Mouse (Mus musculus) granulocyte monocyte progenitor cell, adult 5-6 weeks (primary cell): ENCODE data around the gene Hapln1. TPM values are rescaled to one million over a fixed set of nuclear protein-coding genes. Genes with fewer than 3 reads are reported as not detected.

ENCODE experiments used
- ATAC-seq: replicated peaks from 2 replicates; pipeline ENCODE4 v1.8.0; 2016; ENCODE audit warnings: mild to moderate bottlenecking, moderate TSS enrichment, inconsistent platforms; ENCODE audit not compliant: poor library complexity, severe bottlenecking
- total RNA-seq, 2 experiments: library from RNA; stranded (forward) in 1 of 2; stranded (reverse) in 1 of 2; fragments of 200-712, 200-1000 nt in 1 of 2; fragments of >200 nt in 1 of 2; fragmentation: Nextera tagmentation in 1 of 2; gene quantifications; 2 replicates each; pipeline ENCODE4 v1.2.3; 2014 to 2017

The Hapln1 gene
- total RNA-seq, 2 experiments from 2014 or later: not detected

- no peak for ATAC-seq
Measured at GRCm38 (mm10) chr13:89595105-89595504, 55.5 kb downstream of the Hapln1 start.

DNA sequence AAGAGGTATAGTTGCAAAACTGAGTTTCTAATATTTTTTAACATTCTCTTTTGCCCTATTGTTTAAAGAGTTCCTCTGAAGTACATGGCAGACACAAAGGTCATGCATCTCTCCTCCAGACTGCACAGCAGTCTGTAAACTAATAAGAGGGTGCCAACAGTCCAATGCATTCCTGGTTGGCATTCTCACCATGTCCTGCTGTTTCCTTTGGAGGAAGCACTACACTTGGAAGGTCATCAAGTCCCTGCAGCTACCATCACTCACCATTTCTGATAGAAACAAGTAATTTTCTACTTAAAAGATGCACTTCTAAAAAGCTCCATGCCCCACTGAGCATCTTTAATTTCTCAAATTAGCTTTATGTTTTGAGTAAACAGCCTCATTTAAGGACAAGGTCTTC lies 57.8 kb downstream of the Hapln1 start:
- no peak for ATAC-seq

DNA sequence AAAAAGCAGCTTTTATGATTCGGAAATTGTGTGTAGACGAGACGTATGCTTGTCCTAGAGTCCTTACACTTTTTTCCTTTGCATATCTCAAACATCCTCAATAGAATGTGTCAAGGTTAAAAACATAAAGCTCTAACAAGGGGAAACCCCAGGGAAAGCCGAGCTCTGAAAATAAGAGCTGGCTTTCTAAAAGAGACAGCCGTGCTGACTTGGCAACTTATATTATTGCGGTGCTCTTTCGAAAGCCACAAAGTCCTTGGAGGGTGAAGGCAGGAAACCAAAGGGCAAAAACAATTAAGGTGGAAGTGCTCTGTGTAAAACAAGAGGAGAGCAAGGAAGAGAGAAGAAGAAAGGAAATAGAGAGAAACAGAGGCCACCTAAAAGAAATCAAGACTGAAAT lies 60.9 kb downstream of the Hapln1 start:
- no peak for ATAC-seq

DNA sequence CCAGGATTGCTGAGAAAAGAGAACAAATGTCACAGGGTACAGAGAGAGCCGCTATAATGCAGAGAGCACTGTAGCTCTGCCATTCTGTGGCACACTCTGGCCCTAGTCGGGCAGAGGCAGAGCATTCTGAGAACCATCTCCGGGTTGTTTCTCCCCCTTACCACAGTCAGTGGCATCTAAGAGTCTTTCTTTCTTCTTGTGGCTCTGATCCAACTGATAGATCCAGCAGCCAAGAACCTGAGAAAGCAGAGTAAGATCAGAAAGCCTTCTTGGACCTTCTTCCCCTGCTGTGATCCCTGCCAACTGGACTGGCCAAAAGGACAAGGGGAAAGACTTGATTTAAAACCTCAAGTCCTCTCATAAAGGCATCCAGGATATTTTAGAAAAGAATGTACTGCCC lies 63.7 kb downstream of the Hapln1 start:
- no peak for ATAC-seq

- ATAC-seq: no peak
Measured at GRCm38 (mm10) chr13:89607399-89607798, 67.8 kb downstream of the Hapln1 start.

DNA sequence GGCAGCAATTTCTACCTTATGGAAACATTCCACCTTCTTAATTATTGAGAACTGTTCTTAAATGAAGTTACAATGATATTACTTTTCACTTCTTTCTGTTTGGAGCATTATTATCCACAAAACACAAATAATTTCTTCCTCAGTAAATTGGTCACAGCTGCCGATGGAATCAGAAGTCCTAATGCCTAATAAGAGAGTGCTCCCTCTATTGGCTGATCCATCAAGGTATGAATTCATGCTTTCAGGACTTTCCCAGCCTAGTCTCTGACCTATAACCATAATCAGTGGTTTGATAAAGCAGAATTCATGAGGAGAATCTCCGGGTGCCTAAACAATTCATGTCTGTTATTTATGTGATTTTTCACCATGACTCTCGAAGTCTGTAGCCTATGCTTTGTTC lies 79.5 kb downstream of the Hapln1 start:
- ATAC-seq: no peak

- peak; percentile 85 for ATAC-seq
Measured at GRCm38 (mm10) chr13:89634137-89634683, 94.6 kb downstream of the Hapln1 start.

DNA sequence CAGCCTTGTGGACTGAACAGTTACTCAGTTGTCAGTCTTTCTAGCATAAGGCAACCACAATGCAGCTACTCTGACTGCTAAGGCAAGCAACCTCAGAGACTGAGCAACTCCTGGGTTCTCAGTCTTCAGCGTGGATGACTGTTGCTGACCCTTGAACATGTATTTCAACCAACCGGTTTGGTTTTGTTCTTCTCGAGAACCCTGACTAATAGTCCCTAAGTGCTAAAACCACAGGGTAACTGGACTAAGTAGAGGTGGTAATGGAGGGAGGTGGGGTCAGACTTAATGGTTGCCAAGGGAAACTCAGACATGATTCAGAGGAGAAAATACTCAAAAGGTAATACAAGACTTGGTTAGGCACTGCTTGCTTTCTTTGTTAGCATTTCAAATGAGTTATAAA lies 97.4 kb downstream of the Hapln1 start:
- ATAC-seq: no peak

DNA sequence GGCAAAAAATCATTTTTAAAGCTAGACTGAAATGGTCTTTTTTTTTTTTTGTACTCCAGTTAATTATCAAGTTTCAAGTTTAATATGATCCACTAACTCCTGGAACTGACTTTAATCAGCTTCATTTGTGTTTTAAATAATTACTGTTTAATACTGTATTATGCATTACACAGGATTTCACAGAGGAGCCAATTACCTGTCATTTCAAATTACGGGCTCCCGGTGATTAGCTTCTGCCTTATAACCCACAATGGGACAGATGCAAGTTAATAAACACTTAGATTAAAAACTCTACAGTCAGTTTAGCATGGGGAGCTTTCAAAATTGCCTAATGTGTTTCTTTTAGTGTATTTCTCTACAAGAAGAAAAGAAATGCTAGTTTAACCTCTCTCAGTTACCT lies 106.0 kb downstream of the Hapln1 start:
- ATAC-seq: no peak

- ATAC-seq: no peak
Measured at GRCm38 (mm10) chr13:89652773-89653172, 113.2 kb downstream of the Hapln1 start.

DNA sequence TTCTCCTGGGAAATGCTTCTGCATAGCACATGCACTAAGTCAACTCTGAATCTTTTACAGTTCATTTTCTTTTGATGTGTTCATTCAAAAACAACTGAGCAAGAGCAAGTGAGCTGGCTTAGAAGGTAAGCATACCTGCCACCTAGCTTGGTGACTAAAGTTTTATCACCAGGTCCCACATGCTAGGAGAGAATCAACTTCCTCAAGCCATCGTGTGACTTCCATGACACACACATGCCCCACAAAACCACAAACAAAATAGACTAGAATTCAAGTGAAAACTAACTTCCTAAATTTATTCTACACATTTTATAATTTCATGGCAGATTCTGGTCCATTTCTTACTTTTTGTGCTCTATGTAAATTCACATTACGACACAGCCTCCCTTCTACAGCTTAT lies 113.7 kb downstream of the Hapln1 start:
- peak; percentile 33; the same call in 1 of the 2 replicates for ATAC-seq

- no peak for ATAC-seq
Measured at GRCm38 (mm10) chr13:89657046-89657445, 117.5 kb downstream of the Hapln1 start.

Other genes starting within 250 kb of the Hapln1 start
- 0.43 and 0.68 TPM in 2 replicates for gene Vcan, start 202.7 kb downstream of the Hapln1 start, total RNA-seq (2014; fragmentation: Nextera tagmentation)
- gene Vcan, start 202.7 kb downstream of the Hapln1 start, total RNA-seq (2017): 0.34 and 0.72 TPM in 2 replicates